Mouse (Mus musculus): ENCODE measurements around the gene Knop1. TPM values are rescaled to one million over a fixed set of nuclear protein-coding genes. Genes with fewer than 3 reads are reported as not detected.

The Knop1 gene
- total RNA-seq, 2 experiments from 2014 or later = 22.3 to 23.4 TPM

DNA sequence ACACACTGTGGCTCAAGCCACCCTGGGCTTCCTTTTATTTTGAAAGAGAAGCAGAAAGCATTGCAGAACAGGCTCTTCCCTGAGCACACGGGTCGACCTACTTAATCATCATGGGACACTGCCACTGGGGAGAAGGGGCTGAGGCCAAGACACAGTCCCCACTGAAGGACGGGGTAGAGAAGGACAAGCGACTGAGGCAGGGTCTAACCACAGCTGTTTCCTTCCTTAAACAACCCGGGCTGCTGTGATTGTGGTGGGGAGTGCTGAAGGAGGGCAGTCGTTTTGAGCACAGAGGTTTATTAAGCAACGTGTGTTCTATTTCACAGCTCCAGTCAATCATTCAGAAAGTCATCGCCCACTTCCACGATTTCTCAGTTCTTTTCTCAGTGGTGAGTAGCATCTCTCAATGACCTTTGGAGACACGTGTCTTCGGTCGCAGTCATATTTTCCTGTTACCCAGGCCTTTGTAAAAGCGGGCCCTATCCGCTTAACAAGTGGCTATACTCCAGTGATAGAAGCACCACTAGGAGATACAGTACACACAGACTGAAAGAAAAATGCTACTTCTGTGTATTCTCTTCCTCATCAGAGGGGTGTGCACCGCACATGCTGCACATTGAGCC is 55.8 kb downstream of the Knop1 start:
- DNase-seq (ENCODE audit: low spot score in 2 of 2) = no peak

DNA sequence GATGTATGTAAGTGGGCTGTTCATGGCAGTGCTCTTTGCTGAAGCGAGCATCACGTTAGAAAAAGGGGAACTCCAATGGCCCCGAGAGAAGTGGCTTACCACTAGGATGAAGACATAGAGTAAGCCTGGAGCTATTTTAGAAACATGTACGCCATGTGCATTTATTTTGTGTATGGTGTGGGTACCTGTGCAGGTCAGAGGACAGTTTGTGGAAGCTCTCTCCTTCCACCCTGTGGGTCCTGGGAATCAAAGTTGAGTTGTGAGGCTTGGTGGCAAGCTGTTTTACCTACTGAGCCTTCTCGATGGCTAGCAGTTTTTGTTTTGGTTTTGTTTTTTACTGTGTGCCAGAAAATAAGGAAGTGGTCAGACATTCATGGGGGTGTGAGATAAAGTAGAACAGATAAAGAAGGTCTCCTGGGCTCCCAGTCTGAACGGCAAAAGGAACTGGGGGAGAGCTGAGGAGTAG is 57.9 kb downstream of the Knop1 start:
- DNase-seq (ENCODE audit: low spot score in 2 of 2) = no peak

DNA sequence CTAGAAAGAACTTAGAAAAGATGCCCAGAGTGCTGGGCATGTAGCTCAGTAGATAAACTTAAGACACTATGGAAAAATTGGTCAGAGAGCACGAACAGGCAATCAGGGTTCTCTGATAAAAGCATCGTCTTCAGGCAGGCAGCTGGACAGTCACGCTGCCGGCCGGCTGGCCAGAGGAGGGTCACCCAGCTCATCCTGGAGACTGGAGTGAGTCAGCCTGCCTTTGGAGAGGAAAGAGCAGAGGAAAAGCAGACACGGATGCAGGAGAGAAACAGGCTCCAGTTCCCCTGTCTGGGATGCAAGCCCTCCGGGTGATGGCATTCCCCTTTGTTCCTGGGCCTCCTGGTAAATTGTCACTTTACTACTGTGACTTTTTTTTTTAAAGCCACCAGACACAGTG is 58.5 kb downstream of the Knop1 start:
- DNase-seq (ENCODE audit: low spot score in 2 of 2) = no peak

DNA sequence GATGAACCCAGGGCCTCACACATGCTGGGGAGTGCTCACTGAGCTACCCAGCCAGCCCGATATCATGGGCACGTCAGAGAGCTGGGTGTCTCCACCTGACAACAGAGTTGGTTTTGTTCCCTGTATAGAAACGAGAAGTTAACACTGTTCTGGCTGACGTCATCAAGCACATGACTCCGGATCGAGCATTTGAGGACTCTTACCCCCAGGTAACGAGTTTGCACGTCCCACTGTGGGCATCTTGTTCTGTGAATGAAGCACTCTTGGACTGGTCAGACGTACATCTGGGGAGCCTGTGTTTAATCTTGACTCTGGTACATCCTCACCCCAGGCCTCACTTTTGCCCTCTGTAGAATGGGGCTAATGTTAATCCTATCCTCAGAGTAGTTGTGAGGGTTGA is 59.2 kb downstream of the Knop1 start:
- no peak for DNase-seq (ENCODE audit: low spot score in 2 of 2)

DNA sequence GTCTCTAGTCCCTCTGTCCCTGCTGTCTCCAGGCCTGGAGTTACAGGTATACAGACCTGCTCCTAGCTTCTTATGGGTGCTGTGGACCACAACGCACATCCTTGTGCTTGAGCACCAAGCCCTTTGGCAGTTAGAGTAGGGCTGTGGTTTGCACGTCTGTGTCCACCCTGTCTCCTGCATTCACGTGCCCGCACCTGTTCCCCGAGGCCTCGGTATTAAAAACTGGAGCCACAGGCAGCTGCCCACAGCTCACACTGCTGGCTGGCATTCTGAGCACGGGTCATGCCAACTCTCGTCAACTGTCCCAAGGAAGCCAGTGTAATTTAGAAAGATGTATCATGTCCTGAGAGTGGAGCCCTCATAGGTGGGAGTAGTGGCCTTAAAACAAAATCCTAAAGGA is 60.3 kb downstream of the Knop1 start:
- DNase-seq (ENCODE audit: low spot score in 2 of 2) = no peak

DNA sequence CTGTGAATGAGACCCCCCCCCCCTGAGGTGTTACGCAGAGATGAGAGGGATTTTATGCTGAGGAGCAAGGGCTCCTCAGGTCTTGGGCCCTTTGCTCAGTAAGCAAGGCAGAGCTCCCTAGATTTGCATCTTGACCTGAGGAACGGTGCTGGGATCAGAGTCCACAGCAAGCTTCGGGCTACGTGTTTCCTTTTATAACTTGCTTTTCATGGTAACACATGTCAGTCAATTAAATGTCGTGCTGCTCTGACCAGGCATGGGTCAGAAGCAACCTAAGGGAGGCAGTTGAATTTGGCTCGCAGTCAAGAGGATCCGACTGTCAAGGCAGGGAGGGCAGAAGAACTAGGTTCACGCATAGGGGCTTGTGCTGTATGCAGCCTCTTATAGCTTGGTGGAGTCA is 62.2 kb downstream of the Knop1 start:
- DNase-seq (ENCODE audit: low spot score in 2 of 2) = no peak

Other genes starting within 250 kb of the Knop1 start
- gene Gde1, start 150.5 kb downstream of the Knop1 start, total RNA-seq (2021) = 100 to 1,000 TPM; 241 to 246 TPM
- gene Ccp110, start 143.7 kb downstream of the Knop1 start, total RNA-seq (2021) = 10 to 100 TPM; 45.8 to 51.7 TPM
- gene Vps35l, start 116.0 kb downstream of the Knop1 start, total RNA-seq (2021) = 10 to 100 TPM; 50.4 to 61.4 TPM
- 1 to 10 TPM; 2.6 to 4.0 TPM for gene Iqck, start 502 bp downstream of the Knop1 start, total RNA-seq (2021)
- gene Gprc5b, start 139.0 kb upstream of the Knop1 start, total RNA-seq (2021) = 100 to 1,000 TPM in 1 of 2 experiments, 10 to 100 TPM in 1; 94.0 to 110 TPM

Data from left cerebral cortex, adult 18-20 months (tissue).